Mouse (Mus musculus) gastrocnemius, postnatal 10 days (tissue): ENCODE measurements around the gene Trappc12. TPM values are rescaled to one million over a fixed set of nuclear protein-coding genes. Genes with fewer than 3 reads are reported as not detected.

ENCODE experiments used
- DNase-seq: peaks from one replicate; pipeline ENCODE4 v3.0.0; 2021; ENCODE audit warnings: mixed read lengths
- microRNA-seq, 2 experiments: library from miRNA; unstranded; fragments of <30 nt; microRNA quantifications; one replicate each; pipeline ENCODE4 v1.2.0; 2021
- total RNA-seq, 2 experiments: library from RNA; stranded (reverse); gene quantifications; 2 replicates each; pipeline ENCODE4 v1.2.3; 2021

Trappc12 gene
- total RNA-seq, 2 experiments from 2014 or later: 15.0 to 18.4 TPM

DNA sequence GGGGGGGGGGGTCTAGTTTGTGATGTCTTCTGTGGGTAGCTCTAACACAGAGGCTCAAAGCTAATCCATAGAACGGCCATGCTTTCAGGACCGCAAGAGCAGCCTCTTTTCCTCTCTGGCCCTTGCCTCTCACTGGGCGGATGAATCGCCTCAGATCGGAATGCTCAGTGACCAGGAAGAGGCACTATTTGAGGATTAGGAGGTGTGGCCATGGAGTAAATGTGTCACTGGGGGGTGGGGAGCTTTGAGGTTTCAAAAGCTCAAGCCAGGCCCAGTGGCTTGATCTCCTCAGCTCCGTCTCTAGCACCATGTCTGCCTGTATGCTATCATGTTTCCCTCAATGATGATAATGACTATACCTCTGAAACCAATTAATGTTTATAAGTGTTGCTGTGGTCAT, 61.3 kb downstream of the Trappc12 start:
- no peak for DNase-seq

- no peak for DNase-seq
These were observed 63.9 kb downstream of the Trappc12 start for GRCm38 (mm10) chr12:28686199-28686879.

DNA sequence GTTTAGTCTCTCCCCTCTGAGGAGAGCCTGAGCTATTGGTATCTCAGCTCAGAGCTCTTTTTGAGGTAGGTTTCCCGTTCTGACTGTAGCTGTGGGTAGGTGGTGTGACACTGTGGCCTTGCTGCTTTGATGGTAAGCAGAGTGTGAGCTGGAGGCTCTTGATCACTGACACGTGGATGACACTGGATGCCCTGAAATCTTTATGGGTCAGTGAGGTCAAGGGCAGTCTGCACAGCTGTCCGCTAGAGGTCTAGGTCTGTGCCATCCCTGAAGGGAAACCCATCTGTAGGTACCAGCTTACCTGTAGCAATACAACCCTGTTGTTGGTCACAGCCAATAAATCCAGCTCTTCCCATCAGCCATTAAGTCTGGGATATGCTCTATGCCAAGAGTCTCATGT, 64.5 kb downstream of the Trappc12 start:
- no peak for DNase-seq

DNA sequence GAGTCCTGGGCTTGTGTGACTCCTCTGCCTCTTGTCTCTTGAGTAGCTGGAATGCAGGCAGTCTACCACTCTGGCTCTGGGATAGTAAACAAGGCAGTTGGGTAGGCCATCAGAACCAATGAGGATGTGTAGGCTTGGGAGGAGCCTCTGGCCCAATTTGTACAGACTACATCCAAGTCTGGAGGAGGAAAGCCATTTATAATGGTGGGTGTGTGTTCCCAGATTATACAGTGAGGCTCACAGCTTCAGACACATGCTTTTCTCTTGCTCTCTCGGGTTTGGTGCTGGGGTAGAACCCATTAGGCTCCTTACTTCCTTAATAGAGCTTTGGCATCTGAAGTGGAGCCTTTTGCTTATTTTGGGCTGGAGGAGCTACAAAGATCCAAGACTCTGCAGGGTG, 65.6 kb downstream of the Trappc12 start:
- no peak for DNase-seq

DNA sequence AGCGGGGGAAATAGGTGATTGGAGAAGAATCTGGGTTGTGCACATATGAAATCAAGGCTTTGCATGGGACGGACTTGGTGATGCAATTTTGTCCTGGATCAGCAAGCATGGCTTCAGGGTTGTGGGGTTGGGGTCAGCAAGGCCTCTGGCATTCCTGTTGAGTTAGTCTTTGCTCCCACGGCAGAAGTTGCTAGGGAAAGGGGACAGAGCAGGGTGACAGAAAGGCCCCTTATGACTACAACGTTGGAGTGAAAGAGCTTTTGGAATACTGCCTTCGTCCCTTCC, 74.4 kb downstream of the Trappc12 start:
- no peak for DNase-seq

DNA sequence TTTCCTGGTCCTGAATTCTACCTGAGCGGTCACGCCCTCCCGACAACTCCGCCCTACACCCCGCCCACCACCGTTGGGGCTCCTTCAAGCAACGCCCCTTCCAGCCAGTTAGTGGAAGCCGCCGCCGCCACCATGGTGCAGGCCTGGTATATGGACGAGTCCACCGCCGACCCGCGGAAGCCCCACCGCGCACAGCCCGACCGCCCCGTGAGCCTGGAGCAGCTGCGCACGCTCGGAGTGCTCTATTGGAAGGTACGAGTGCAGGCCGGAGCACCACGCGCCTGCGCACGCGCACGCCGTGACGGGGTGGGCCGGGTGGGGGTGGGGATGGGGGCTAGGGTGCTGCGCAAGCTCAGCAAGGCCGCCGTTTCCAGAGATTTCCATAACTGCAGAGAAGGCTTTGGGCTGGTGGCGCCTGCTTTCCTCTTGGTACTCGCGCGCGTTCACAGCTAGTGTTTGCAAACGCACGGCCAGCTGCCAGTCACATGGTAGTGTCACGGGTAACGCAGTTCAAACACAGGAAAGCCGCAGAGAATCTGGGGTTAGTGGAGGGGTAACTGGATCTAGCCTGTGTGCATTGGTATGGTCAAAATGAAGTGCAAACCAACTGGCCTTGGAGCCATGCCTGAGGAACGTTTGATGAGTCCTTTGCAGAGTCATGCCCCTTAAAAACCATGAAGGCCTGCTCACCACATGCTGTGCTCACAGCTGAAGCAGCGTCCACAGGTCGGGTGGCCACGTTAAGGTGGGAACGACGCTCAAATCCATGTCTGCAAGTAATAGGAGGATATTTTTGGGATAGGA, 74.9 kb downstream of the Trappc12 start, which contains the start of gene Adi1:
Adi1 (plus strand) TSS at position 111 of the 804 bp plus-strand sequence.
- peak; percentile 74 for DNase-seq

- no peak for DNase-seq
These were observed 76.1 kb downstream of the Trappc12 start for GRCm38 (mm10) chr12:28674038-28674720.

DNA sequence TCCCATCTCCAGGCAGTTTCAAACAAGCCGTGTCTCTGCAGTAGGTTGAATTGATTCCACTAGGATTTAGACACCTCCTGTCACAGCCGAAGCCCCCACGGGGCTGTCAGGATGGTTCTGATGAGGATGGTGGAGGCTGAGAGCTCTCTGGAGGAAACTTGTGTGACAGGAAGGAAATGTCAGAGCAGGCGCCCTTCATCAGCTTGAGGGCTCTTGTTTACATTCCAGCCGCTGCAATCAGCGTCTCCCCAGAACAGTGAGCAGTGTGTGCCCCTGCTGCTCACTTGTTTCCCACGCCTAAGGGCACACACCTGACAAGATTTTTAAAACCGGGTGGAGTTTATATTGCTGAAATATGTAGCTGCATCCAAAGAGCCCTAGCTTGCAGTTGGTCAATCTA, 83.0 kb downstream of the Trappc12 start:
- no peak for DNase-seq

DNA sequence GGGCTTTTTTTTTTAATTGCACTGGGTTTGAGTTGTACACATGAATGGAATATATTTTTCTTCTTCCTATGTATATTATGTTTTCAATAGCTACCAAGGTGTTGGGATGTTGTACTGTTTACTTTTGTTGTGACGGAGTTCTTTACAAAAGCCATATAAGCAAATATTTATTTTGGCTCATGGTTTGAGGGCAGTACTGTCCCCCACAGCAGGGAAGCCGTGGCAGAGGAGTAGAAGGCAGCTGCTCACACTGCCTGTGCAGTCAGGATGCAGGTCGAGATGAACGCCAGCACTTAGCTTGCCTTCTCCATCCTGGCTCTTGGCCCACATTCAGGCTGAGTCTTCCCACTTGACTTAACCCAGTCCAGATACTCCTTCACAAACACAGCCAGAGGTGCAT, 83.5 kb downstream of the Trappc12 start:
- DNase-seq: no peak

DNA sequence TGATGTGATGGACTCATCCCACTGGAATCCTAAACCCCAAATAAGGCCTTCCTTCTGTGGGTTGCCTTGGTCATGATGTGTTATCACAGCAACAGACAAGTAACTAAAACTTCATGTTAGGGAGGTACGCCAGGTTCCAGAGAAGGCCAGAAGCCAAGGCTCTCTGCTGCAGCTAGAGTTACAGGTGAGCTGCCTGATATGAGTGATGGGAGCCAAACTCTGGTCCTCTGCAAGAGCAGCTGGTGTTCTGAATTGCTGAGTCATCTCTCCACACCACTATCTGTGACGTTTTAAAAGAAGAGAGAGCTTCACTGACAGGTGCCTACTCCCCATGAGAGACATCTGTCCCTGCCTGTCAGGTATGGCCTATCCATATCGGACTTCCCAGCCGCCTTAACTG, 87.6 kb downstream of the Trappc12 start:
- DNase-seq: no peak

- DNase-seq: peak; percentile 89
These were observed 100.8 kb downstream of the Trappc12 start, which contains the start of gene Rnaseh1 for GRCm38 (mm10) chr12:28649141-28650110. TSS of gene Rnaseh1 (plus strand) at chr12:28649602.

Small RNA genes lying within 50 kb of the gene (microRNA-seq; reads per million reads assigned to microRNA genes)
- 0.25 to 0.32 reads per million in 2 experiments for gene Mir6937

Other genes starting within 250 kb of the Trappc12 start
- not detected for gene Dcdc2c, start 198.1 kb downstream of the Trappc12 start, total RNA-seq
- not detected for gene Allc, start 167.9 kb downstream of the Trappc12 start, total RNA-seq
- gene Colec11, start 127.1 kb downstream of the Trappc12 start, total RNA-seq: 1 to 10 TPM; 1.1 to 1.5 TPM
- gene Rps7, start 114.5 kb downstream of the Trappc12 start, total RNA-seq: 100 to 1,000 TPM; 322 to 387 TPM
- gene Rnaseh1, start 100.9 kb downstream of the Trappc12 start, total RNA-seq: 1 to 10 TPM; 5.2 to 7.2 TPM
- 10 to 100 TPM; 24.2 to 28.6 TPM for gene Adi1, start 75.2 kb downstream of the Trappc12 start, total RNA-seq
- 1 to 10 TPM; 6.4 to 6.9 TPM for gene Eipr1, start 1.3 kb upstream of the Trappc12 start, total RNA-seq